Mouse (Mus musculus): ENCODE results near the gene Cdkn2c.

DNA sequence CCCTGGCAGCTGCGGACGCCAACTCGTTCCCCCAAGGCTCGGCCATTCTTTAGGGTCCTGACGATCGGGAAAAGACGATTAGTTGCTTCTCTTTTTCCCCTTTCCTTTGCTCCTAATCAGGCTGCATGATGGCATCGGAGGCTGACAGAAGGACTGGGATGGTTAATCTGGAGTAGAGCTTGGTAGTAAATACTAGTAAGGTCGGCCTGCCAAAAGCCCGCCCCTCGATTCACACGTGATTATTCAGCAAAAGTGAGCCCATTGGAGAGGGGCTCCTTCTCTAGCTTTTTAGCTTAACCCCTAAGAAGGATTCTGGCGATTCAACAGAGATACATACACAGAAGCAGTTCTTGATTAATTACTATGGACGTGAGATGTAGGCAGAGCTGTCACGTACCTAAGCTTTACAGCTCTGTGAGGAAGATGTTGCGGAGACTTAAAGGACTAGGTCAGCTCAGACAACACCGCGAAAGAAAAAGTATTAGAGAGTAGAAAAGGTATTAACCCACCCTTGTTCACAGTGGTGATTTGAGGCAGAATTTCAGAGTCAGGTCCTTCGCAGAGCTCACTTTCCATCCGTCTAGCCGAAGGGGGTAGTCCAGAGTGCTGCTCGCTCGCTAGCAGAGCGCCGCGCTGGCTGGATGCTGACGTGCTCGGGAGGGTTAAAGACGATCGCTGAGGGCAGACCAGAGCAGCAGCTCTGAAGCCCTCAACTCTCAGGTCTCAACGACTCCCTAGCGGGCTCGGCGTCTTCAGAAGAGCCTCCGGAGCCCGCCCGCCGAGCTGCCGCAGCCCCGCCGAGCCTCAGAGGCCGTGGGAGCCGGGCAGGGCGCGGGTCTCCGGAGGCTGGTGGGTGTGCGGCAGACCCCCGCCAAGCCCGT, 1.6 kb downstream of the Cdkn2c start:
- TF ChIP-seq CTCF (IDR thresholded peaks at IDR 0.05; ENCODE audit: low read depth) (peak; percentile 18; the same call in 1 of the 2 replicates), EP300 (IDR thresholded peaks at IDR 0.05; ENCODE audit: low read depth) (no peak)
